Mouse (Mus musculus) T-helper 1 cell (primary cell): Measurements from ENCODE around the gene Slc39a1.

Source experiments
- in situ Hi-C: fragments of 300-600 bp; cut with MboI, MseI; formaldehyde crosslinking; loops from one replicate; pipeline ENCODE4 v1.15.1; 2025; ENCODE audit warnings: high pct_unique_total_duplicates

Slc39a1 gene

GRCm38 (mm10) chr3:90294651-90295050 is 46.7 kb downstream of the Slc39a1 start:
- in situ Hi-C loops: no loop called here
